Mouse (Mus musculus) forebrain, embryonic 13.5 days (tissue): ENCODE data around the gene Pde6c. TPM values are rescaled to one million over a fixed set of nuclear protein-coding genes. Genes with fewer than 3 reads are reported as not detected.
A peak's percentile ranks its signal among the peaks of the same experiment; 100 is the strongest.

ENCODE experiments used
- ATAC-seq: fragments of 200-750 bp; cut with Nextera tagmentation; 2 replicates; pipeline ENCODE4 v1.8.0; 2017
- H3K27ac ChIP-seq: fragments of 300-500 bp; sonication (generic); 2 replicates; pipeline ENCODE4 v1.5.1; 2015; ENCODE audit warnings: inconsistent platforms, mild to moderate bottlenecking, moderate library complexity
- H3K27me3 ChIP-seq: fragments of 300-500 bp; sonication (generic); 2 replicates; pipeline ENCODE4 v1.6.1; 2015; ENCODE audit warnings: mild to moderate bottlenecking, inconsistent platforms
- H3K36me3 ChIP-seq: fragments of 300-500 bp; sonication (generic); 2 replicates; pipeline ENCODE4 v1.6.1; 2015; ENCODE audit warnings: mild to moderate bottlenecking, inconsistent platforms; ENCODE audit not compliant: poor library complexity, severe bottlenecking
- H3K4me1 ChIP-seq: fragments of 300-500 bp; sonication (generic); 2 replicates; pipeline ENCODE4 v1.6.1; 2015; ENCODE audit warnings: inconsistent platforms
- H3K4me2 ChIP-seq: fragments of 300-500 bp; sonication (generic); 2 replicates; pipeline ENCODE4 v1.6.1; 2015; ENCODE audit warnings: inconsistent platforms, mild to moderate bottlenecking, moderate library complexity
- H3K4me3 ChIP-seq: fragments of 300-500 bp; sonication (generic); 2 replicates; pipeline ENCODE4 v1.5.1; 2015; ENCODE audit warnings: mild to moderate bottlenecking, inconsistent platforms
- H3K9ac ChIP-seq: fragments of 300-500 bp; sonication (generic); 2 replicates; pipeline ENCODE4 v1.6.1; 2015; ENCODE audit warnings: mild to moderate bottlenecking, inconsistent platforms
- H3K9me3 ChIP-seq: fragments of 300-500 bp; sonication (generic); replicated peaks from 2 replicates; pipeline ENCODE4 v1.6.1; 2016; ENCODE audit warnings: inconsistent platforms
- WGBS: fragments of 180-500 bp; shearing (Covaris S2); methylation state at CpG from one replicate; pipeline ENCODE4 v1.1.7; 2015; 5-methylcytosine and 5-hydroxymethylcytosine counted together
- polyA plus RNA-seq: library from polyadenylated mRNA; unstranded; fragments of >200 nt; fragmentation: Nextera tagmentation; extraction: Ambion mirVana; gene quantifications from 2 replicates; pipeline ENCODE4 v1.2.1, GENCODE M21; 2015

Pde6c gene
- polyA plus RNA-seq = 0.06 TPM in 1 of 2 replicates, not detected in the other

GRCm38 (mm10) chr19:38132481-38132880 lies at the start of gene Pde6c:
Gene Pde6c (plus strand): TSS chr19:38132781.
- H3K27me3 ChIP-seq = no peaks in the 10 kb centered on the region
- ATAC-seq = no peak
- no peaks in the 10 kb centered on the region for H3K36me3 ChIP-seq
- no peak within 1 kb of the TSS for H3K27ac ChIP-seq
- no peak within 1 kb of the TSS for H3K4me2 ChIP-seq
- no peak within 1 kb of the TSS for H3K9ac ChIP-seq
- no peaks in the 10 kb centered on the region for H3K4me1 ChIP-seq
- H3K9me3 ChIP-seq = no peaks in the 10 kb centered on the region
- no peak within 1 kb of the TSS for H3K4me3 ChIP-seq
- 78% methylated on average over 6 of the region's 6 CpGs for WGBS

DNA sequence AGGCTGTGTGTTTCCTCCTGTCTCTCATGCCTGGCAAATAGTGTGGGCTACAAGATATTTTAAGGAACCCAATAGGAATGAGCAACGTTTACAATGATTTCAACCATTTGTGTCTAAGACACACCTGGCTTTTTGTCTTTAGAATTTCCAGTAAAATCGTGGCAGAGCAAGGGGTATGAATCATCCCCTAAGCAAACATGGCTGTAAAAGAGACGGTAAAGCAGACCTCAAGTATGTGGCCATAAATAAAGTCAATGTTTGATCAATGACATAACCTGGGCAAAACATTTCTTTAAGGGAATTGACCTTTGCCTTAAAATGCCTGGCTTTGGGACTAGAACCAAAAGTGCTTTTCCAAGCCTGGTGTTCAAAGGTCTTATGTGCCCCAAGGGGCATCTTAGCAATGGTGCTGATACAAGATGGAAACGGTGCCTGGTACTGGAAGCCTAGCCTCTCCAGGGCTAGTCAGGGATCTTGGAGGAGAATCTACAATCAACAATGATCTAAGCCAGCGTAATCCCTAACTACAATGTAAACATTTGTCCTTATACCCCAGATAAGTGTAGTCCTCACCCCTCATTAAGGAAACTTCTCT lies 49.6 kb upstream of the Pde6c start:
- no peak overlapping the region for H3K4me2 ChIP-seq
- no peaks in the 10 kb centered on the region for H3K9me3 ChIP-seq
- no peaks in the 10 kb centered on the region for H3K36me3 ChIP-seq
- no peak overlapping the region for H3K4me3 ChIP-seq
- no peak for ATAC-seq
- no peaks in the 10 kb centered on the region for H3K4me1 ChIP-seq
- WGBS = 82% methylated on average over 5 of the region's 5 CpGs
- no peak overlapping the region for H3K9ac ChIP-seq
- no peaks in the 10 kb centered on the region for H3K27me3 ChIP-seq
- no peak overlapping the region for H3K27ac ChIP-seq

DNA sequence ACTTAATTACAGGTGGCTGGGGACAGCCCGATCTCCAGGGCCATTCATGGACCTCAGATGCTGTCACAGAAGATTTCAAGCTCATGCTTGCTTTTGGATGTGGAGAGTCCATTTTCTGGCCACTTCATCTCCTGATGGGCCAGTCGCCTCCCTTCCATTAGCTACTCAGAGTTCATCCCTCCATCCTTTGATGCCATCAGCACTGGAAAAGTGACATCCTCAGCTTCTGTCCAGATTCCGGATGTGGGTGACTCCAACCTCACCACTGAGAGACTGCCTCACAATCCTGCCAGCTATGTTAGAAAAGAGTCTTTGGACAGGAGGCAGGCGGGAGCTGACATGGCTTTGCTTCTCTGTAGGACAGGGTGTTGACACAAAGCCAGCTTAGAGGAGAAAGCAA lies 46.7 kb upstream of the Pde6c start:
- no peaks in the 10 kb centered on the region for H3K9me3 ChIP-seq

DNA sequence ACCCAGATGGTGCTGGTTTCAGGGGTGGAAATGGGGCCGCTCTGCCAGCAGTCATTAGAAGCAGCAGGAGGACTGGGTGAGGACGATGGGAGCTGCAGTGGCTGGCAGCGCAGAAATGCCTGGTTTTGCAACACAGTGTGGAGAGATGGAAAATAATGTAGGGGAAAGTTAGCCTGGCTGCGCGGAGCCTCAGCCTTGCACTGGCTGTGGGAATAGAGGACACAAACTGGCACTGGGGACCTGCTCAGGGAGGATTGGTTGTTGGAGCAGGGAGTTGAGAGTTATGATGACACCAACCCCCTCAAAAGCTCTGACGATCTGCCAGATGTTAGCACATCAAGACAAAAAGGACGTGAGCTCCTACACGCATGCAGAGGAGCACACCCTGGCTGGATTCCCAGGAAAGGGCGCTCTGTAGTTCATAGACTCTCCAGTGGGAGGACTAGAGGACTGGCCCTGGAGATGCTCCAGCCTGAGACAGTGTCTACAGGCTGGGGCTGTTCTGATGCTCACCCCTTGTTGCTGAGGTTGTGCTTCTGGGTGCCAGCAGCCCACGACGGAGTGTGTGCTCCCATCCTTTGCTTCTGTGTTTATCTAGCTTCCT lies 45.5 kb upstream of the Pde6c start:
- whole genome bisulfite sequencing = 57% methylated on average over 11 of the region's 11 CpGs
- H3K9ac ChIP-seq = no peak overlapping the region
- H3K4me3 ChIP-seq = no peak overlapping the region
- H3K9me3 ChIP-seq = no peaks in the 10 kb centered on the region
- H3K27ac ChIP-seq = no peak overlapping the region
- ATAC-seq = peak; percentile 61; the same call in 1 of the 2 replicates
- H3K36me3 ChIP-seq = no peaks in the 10 kb centered on the region
- H3K4me2 ChIP-seq = no peak overlapping the region
- H3K4me1 ChIP-seq = no peaks in the 10 kb centered on the region
- H3K27me3 ChIP-seq = no peaks in the 10 kb centered on the region

More for the DNA sequence above, 46.7 kb upstream of the Pde6c start:
- Histone ChIP-seq H3K4me2 (no peak overlapping the region), H3K27ac (no peak overlapping the region), H3K36me3 (no peaks in the 10 kb centered on the region), H3K4me1 (no peaks in the 10 kb centered on the region), H3K27me3 (no peaks in the 10 kb centered on the region), H3K4me3 (no peak overlapping the region), H3K9ac (no peak overlapping the region)
- 85% methylated on average over 4 of the region's 4 CpGs for WGBS
- ATAC-seq = no peak

DNA sequence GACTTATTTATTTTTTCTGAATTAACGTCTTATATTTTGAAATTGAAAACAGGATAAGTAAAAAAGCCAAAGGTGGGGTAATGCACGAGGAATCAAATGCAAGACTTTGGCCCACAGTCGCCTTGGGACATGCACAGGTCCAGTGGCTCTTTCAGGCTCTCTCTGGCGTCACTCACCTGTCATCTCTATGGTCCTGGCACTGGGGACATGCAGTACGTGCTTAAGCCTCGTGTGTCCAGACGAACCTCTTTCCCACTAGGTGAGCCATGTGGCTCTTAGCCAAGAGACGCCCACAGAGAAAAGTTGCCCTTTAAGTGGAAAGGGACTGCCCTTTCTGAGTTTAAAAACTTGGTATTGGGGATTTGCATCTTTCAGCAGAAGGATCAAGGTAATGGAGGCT lies 43.2 kb upstream of the Pde6c start:
- Histone ChIP-seq H3K27ac (no peak overlapping the region), H3K4me1 (no peaks in the 10 kb centered on the region), H3K27me3 (0 out of 2 replicates have a peak, but pooled peaks cover 3% of the 10 kb centered on the region), H3K9ac (no peak overlapping the region), H3K9me3 (no peaks in the 10 kb centered on the region), H3K4me3 (no peak overlapping the region), H3K36me3 (no peaks in the 10 kb centered on the region), H3K4me2 (no peak overlapping the region)
- no peak for ATAC-seq
- 80% methylated on average over 8 of the region's 8 CpGs for WGBS

GRCm38 (mm10) chr19:38091512-38091985 lies 41.0 kb upstream of the Pde6c start:
- Histone ChIP-seq H3K27ac (no peak overlapping the region), H3K4me2 (no peak overlapping the region), H3K36me3 (no peaks in the 10 kb centered on the region), H3K9me3 (no peaks in the 10 kb centered on the region), H3K4me1 (no peaks in the 10 kb centered on the region), H3K9ac (no peak overlapping the region), H3K4me3 (no peak overlapping the region), H3K27me3 (peaks cover 21% of the 10 kb centered on the region)
- no peak for ATAC-seq
- WGBS = 61% methylated on average over 4 of the region's 4 CpGs

GRCm38 (mm10) chr19:38096231-38096630 lies 36.4 kb upstream of the Pde6c start:
- no peaks in the 10 kb centered on the region for H3K9me3 ChIP-seq
- H3K27me3 ChIP-seq = peaks cover 49% of the 10 kb centered on the region
- H3K36me3 ChIP-seq = no peaks in the 10 kb centered on the region
- WGBS = 16% methylated on average over 4 of the region's 4 CpGs
- H3K4me3 ChIP-seq = no peak overlapping the region
- H3K4me2 ChIP-seq = no peak overlapping the region
- H3K4me1 ChIP-seq = peaks cover 8% of the 10 kb centered on the region; the same call in 1 of the 2 replicates
- no peak overlapping the region for H3K27ac ChIP-seq
- no peak overlapping the region for H3K9ac ChIP-seq
- no peak for ATAC-seq

GRCm38 (mm10) chr19:38096858-38097758 lies 35.5 kb upstream of the Pde6c start, which contains the start of gene Ffar4:
Gene Ffar4 (plus strand): TSS chr19:38097071.
- no peaks in the 10 kb centered on the region for H3K9me3 ChIP-seq
- H3K36me3 ChIP-seq = no peaks in the 10 kb centered on the region
- WGBS = under 1% methylated on average over 77 of the region's 77 CpGs
- peak within 1 kb of the TSS; percentile 55 for H3K4me2 ChIP-seq
- no peak within 1 kb of the TSS for H3K27ac ChIP-seq
- peak within 1 kb of the TSS; percentile 33 for H3K4me3 ChIP-seq
- H3K9ac ChIP-seq = no peak within 1 kb of the TSS; the same call in 1 of the 2 replicates
- H3K4me1 ChIP-seq = peaks cover 8% of the 10 kb centered on the region; the same call in 1 of the 2 replicates
- peaks cover 49% of the 10 kb centered on the region for H3K27me3 ChIP-seq
- peak; percentile 45; the same call in 1 of the 2 replicates for ATAC-seq

- Histone ChIP-seq H3K4me3 (no peak overlapping the region), H3K27me3 (no peaks in the 10 kb centered on the region), H3K36me3 (no peaks in the 10 kb centered on the region), H3K9me3 (no peaks in the 10 kb centered on the region), H3K4me2 (no peak overlapping the region), H3K4me1 (no peaks in the 10 kb centered on the region), H3K9ac (no peak overlapping the region), H3K27ac (no peak overlapping the region)
- 96% methylated on average over 4 of the region's 4 CpGs for WGBS
- no peak for ATAC-seq
Measured at GRCm38 (mm10) chr19:38107871-38108270, 24.7 kb upstream of the Pde6c start.

- H3K4me1 ChIP-seq = no peaks in the 10 kb centered on the region
- 91% methylated on average over 15 of the region's 15 CpGs for WGBS
- no peaks in the 10 kb centered on the region for H3K9me3 ChIP-seq
- H3K9ac ChIP-seq = no peak overlapping the region
- ATAC-seq = no peak
- no peak overlapping the region for H3K27ac ChIP-seq
- H3K4me2 ChIP-seq = no peak overlapping the region
- no peaks in the 10 kb centered on the region for H3K27me3 ChIP-seq
- no peak overlapping the region for H3K4me3 ChIP-seq
- no peaks in the 10 kb centered on the region for H3K36me3 ChIP-seq
Measured at GRCm38 (mm10) chr19:38109506-38110242, 22.9 kb upstream of the Pde6c start.

DNA sequence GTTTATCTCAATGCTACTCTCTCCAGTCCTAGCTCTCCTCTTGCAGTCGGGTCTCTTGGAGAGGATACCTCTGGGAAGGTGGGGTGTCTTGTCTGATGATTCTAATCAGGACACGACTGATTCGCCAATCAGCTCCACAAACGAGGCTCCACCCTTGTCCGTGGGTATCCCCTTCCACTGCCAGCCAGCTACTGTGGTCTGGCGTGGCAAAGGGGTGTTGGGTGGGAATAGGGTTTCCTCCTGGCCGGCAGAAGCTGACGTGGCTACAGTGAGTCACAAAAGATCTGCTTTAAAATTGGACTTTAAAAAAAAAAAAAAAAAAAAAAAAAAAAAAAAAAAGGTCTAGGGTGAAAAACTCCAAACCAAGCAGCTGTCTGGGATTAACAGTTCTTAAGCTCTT lies 21.5 kb upstream of the Pde6c start:
- Histone ChIP-seq H3K36me3 (no peaks in the 10 kb centered on the region), H3K27ac (no peak overlapping the region), H3K9ac (no peak overlapping the region), H3K27me3 (no peaks in the 10 kb centered on the region), H3K9me3 (no peaks in the 10 kb centered on the region), H3K4me1 (no peaks in the 10 kb centered on the region), H3K4me2 (no peak overlapping the region), H3K4me3 (no peak overlapping the region)
- 81% methylated on average over 8 of the region's 8 CpGs for WGBS
- ATAC-seq = no peak
